Mouse (Mus musculus): Measurements from ENCODE around the gene Grsf1.

Gene Grsf1

GRCm38 (mm10) chr5:88675443-88676387 lies at the start of gene Grsf1:
Gene Grsf1, minus strand, starts transcription at chr5:88676171.
- DNase-seq (ENCODE audit: low read depth) = peak; percentile 46

- no peak for DNase-seq (ENCODE audit: low read depth)
Measured at GRCm38 (mm10) chr5:88724030-88724429, 48.1 kb upstream of the Grsf1 start.

- DNase-seq (ENCODE audit: low read depth) = no peak
Measured at GRCm38 (mm10) chr5:88722213-88722600, 46.2 kb upstream of the Grsf1 start.

- no peak for DNase-seq (ENCODE audit: low read depth)
Measured at GRCm38 (mm10) chr5:88721565-88722212, 45.7 kb upstream of the Grsf1 start.

GRCm38 (mm10) chr5:88721003-88721475 lies 45.1 kb upstream of the Grsf1 start:
- DNase-seq (ENCODE audit: low read depth) = no peak

GRCm38 (mm10) chr5:88720116-88721002 lies 44.4 kb upstream of the Grsf1 start, which contains the start of gene Mob1b:
Gene Mob1b, plus strand, starts transcription at chr5:88720855.
- peak; percentile 88 for DNase-seq (ENCODE audit: low read depth)

- no peak for DNase-seq (ENCODE audit: low read depth)
Measured at GRCm38 (mm10) chr5:88716983-88717382, 41.0 kb upstream of the Grsf1 start.

- no peak for DNase-seq (ENCODE audit: low read depth)
Measured at GRCm38 (mm10) chr5:88712328-88712727, 36.4 kb upstream of the Grsf1 start.

GRCm38 (mm10) chr5:88711618-88712224 lies 35.8 kb upstream of the Grsf1 start:
- DNase-seq (ENCODE audit: low read depth) = no peak

- no peak for DNase-seq (ENCODE audit: low read depth)
Measured at GRCm38 (mm10) chr5:88711128-88711527, 35.2 kb upstream of the Grsf1 start.

GRCm38 (mm10) chr5:88703551-88703950 lies 27.6 kb upstream of the Grsf1 start:
- no peak for DNase-seq (ENCODE audit: low read depth)

- DNase-seq (ENCODE audit: low read depth) = no peak
Measured at GRCm38 (mm10) chr5:88702041-88702440, 26.1 kb upstream of the Grsf1 start.

- DNase-seq (ENCODE audit: low read depth) = no peak
Measured at GRCm38 (mm10) chr5:88699251-88699913, 23.4 kb upstream of the Grsf1 start.

- DNase-seq (ENCODE audit: low read depth) = no peak
Measured at GRCm38 (mm10) chr5:88697291-88697690, 21.3 kb upstream of the Grsf1 start.

- no peak for DNase-seq (ENCODE audit: low read depth)
Measured at GRCm38 (mm10) chr5:88693057-88693456, 17.1 kb upstream of the Grsf1 start.

- DNase-seq (ENCODE audit: low read depth) = no peak
Measured at GRCm38 (mm10) chr5:88692586-88692985, 16.6 kb upstream of the Grsf1 start.

- no peak for DNase-seq (ENCODE audit: low read depth)
Measured at GRCm38 (mm10) chr5:88691506-88692095, 15.6 kb upstream of the Grsf1 start.

GRCm38 (mm10) chr5:88690681-88691505 lies 14.9 kb upstream of the Grsf1 start:
- DNase-seq (ENCODE audit: low read depth) = no peak

- no peak for DNase-seq (ENCODE audit: low read depth)
Measured at GRCm38 (mm10) chr5:88689279-88689938, 13.4 kb upstream of the Grsf1 start.
